Mouse (Mus musculus): ENCODE results near the gene Tbx5. TPM values are rescaled to one million over a fixed set of nuclear protein-coding genes. Genes with fewer than 3 reads are reported as not detected.

Gene Tbx5
- total RNA-seq, 2 experiments from 2014 or later, result 0.18 to 0.22 TPM

- no peak for DNase-seq (ENCODE audit: low spot score in 2 of 2)
Measured at GRCm38 (mm10) chr5:119808713-119809112, 23.8 kb upstream of the Tbx5 start.

DNA sequence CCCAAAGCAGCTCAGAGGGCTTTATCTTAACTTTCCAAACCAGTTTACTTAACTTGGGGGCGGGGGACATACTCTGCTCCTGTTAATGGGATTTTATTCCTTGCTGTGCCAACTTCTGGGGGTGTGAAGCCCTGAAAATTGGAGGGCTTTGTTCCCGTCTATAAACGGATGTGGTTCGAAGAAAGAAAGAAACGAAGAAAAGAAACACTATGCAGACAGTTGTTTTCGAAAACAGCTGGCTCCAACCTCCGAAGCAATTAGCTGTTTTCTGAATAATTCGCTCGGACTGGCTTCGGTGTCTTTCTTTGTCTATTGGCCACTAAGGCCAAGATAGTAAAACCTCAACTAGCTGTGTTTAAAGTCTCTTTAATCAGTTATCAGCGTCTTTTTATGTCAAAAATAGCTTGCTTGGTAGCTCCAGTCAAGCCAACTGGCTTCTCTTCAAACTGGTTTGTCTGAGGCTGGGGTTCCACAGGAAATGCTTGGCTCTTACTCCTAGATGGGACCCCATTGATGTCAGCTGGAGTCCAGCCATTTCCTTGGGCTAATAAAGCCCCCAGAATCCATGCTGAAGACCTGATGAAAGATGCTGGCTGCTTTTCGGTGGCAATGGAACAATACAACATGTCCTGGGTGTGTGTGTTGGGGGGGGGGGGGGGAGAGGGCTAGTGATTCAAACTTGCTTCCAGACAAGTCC is 21.3 kb upstream of the Tbx5 start:
- DNase-seq (ENCODE audit: low spot score in 2 of 2), result no peak

DNA sequence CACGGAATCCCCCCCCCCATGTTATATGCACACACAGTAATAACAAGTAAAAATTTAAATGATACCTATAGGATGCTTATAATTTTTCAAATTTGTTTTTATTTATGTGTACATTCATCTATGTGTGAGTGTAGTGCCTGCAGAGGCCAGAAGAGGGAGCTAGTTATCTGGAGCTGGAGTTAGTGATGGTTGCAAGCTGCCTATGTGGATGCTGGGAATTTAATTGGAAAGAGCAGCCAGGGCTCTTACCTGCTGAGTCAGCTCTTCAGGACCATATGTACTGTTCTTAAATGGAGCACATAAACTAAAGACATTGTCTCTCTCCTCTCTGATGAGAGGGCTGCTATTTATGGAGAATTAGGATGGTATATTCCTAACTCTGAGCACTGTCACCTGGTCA is 17.2 kb upstream of the Tbx5 start:
- no peak for DNase-seq (ENCODE audit: low spot score in 2 of 2)

- DNase-seq (ENCODE audit: low spot score in 2 of 2), result no peak
Measured at GRCm38 (mm10) chr5:119820452-119820851, 12.0 kb upstream of the Tbx5 start.

GRCm38 (mm10) chr5:119821506-119821905 is 11.0 kb upstream of the Tbx5 start:
- DNase-seq (ENCODE audit: low spot score in 2 of 2), result no peak

DNA sequence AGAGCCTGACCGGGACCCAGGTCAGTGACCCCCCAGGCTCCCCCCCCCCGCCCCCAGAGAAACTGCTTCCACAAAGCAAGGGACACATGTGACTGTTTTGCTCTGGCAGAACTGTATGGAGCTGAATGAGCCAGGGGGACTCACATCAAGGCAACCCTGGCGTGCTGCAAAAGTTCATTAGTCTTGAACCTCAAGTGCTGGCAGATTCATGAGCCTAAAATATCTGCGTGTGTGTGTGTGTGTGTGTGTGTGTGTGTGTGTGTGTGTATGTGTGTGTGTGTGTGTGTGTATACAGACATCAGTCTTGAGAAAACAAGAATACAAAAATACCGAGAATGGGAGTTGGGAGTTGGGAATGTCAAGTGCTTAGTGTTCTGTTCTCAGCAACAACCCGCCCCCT is 5.1 kb upstream of the Tbx5 start:
- DNase-seq (ENCODE audit: low spot score in 2 of 2), result no peak

- DNase-seq (ENCODE audit: low spot score in 2 of 2), result no peak
Measured at GRCm38 (mm10) chr5:119830611-119831010, 1.9 kb upstream of the Tbx5 start.

DNA sequence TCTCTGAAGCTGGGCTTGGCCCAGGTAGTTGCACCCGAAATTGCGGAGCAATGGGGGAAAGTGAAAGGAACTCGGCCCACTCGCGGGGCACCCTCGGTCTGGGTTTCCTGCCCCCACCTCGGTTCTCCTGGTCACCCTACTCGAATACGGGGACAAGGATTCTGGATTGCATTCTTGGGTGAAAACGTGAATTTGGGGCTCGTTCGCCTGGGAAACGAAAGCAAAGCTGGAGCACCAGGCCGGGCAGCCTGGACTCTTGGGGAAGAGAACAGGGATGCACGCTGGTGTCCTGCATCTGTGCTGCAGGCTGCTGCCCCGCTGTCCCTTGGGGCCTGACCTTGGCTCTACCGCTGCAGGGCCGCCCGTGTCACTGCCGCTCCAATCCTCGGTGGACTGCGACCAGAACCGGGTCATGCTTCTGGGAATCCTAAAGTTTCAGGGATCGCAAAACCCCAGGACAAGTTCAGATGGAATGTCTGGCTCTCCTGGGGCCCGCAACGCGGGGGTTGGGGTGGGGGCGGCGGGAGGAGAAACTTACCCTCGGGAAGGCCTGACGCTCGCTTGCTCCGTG is 1.2 kb upstream of the Tbx5 start:
- DNase-seq (ENCODE audit: low spot score in 2 of 2), result no peak

DNA sequence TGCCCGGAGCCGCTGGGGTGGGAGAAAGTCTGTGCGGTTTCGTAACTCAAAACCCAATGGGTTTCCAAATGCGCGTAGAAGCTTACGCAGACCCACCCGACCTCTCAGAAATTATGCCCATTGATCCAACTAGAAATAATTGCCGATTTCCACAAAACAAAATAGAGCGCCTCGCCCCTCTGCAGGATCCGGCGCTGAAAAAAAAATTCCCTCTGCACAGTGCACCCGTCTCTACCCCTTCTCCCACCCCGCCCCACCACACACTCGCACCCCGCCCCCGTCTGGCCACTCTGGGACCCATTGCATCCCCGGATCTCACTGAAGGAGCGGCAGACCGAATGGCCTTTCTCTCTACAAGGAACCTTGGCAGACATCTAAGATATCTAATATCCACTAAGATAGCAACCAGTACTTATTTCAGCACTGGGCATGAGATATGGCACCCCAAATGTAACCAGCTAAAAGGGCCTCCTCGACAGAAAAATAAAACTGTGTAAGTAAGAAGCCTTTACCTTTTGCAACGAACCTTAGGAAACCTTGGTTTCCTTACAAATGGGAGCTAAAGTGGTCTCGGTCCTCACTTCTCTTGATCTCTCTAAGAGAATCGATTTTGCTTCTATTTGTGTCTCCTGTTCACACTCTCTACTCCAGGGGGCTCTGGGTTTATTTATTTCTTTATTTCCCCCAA is 533 bp upstream of the Tbx5 start:
- DNase-seq (ENCODE audit: low spot score in 2 of 2), result no peak

DNA sequence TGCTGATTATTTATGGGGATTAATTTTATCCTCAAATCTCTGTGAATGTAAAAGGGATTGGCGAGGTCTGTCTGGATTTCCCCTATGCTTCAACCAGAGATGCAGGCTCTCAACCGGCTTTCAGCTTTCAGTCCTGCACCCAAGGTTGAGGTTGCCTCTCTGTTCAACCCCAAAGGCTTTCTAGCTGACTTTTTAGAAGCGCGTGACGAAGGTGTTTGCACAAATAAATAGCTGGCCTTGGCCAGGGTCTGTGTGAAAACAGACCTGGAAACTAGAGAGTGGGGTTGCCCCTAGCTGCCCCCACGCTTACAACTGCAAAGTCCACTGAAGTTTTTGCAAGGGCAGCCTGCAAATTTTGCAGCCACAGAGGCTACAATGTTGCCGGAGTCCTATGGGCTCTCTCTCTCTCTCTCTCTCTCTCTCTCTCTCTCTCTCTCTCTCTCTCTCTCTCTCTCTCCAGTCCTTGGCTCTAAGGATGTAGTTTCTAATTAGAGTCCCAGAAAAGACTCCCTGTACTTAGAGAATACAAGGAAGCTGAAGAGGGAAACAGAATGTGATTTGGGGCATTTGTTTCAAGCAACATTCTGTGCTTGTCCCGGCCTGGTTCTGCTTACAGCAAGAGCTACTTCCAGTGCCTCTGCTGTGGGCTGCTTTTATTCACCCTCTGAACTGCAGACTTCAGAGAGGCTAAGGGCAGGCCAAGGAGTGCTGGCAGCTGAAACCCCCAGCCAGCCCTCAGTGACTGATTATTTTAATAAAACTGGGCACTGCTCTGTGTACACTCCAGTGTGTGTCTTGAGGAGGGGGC is 959 bp downstream of the Tbx5 start:
- no peak for DNase-seq (ENCODE audit: low spot score in 2 of 2)

GRCm38 (mm10) chr5:119834031-119834403 is 1.5 kb downstream of the Tbx5 start:
- DNase-seq (ENCODE audit: low spot score in 2 of 2), result no peak

DNA sequence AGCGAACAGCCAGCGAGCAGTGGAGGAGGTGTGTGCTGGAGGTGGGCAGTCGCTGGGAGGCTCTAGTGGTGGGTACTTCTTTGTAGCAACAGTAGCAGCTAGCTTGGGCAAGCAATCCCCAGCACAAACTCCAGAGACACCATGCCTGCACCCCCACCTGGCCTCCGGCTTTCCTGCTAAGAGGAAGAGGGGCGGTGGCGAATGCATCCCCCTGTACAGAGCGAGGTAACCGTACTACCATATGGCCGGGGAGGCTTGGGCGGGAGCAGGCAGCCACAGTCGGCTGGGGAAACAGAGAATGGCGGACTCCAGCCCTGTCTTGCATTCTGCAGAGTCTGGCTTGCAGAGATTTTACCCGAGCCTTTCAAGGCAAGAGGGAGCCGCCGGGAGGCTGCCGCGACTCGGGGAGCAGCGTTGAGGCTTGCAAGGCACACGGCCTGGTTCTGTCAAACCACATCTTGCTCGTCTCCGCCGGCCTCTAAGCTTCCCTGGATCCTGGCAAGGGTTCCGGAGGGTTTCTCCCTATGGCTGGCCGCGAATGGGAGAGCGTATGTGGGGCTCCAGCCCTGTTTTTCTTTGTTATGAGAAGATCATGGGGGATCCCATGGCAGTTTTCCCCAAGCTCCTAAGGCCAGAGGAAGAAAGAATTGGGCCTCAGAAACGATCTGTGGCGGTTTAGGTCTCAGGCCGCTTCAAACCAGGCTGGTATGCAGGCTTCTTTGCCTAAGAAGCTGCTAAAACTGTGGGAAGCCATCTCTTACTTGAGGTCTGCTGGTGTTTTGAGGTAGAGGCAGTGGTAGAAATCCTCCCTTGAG is 2.8 kb downstream of the Tbx5 start:
- no peak for DNase-seq (ENCODE audit: low spot score in 2 of 2)

DNA sequence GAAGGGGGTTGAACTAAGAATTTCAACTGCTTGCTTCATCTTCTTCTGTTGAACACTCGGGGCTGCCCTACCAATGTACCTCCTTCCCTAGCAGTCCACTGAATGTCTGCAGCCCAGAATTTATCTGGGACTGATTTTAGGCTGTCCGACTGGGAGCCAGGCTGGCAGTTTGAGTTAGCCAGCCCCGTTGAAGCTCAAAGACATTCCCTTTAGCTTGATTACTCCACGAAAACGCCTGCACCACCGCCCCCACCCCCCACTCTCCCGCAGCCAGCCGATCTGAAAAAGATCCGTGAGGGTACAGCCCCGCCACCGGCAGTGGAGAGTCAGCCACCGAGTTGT is 3.4 kb downstream of the Tbx5 start:
- DNase-seq (ENCODE audit: low spot score in 2 of 2), result no peak

- DNase-seq (ENCODE audit: low spot score in 2 of 2), result no peak
Measured at GRCm38 (mm10) chr5:119836618-119837305, 4.3 kb downstream of the Tbx5 start.

- DNase-seq (ENCODE audit: low spot score in 2 of 2), result no peak
Measured at GRCm38 (mm10) chr5:119837306-119837675, 4.8 kb downstream of the Tbx5 start.

- no peak for DNase-seq (ENCODE audit: low spot score in 2 of 2)
Measured at GRCm38 (mm10) chr5:119837861-119838260, 5.4 kb downstream of the Tbx5 start.

- no peak for DNase-seq (ENCODE audit: low spot score in 2 of 2)
Measured at GRCm38 (mm10) chr5:119838441-119838840, 6.0 kb downstream of the Tbx5 start.

DNA sequence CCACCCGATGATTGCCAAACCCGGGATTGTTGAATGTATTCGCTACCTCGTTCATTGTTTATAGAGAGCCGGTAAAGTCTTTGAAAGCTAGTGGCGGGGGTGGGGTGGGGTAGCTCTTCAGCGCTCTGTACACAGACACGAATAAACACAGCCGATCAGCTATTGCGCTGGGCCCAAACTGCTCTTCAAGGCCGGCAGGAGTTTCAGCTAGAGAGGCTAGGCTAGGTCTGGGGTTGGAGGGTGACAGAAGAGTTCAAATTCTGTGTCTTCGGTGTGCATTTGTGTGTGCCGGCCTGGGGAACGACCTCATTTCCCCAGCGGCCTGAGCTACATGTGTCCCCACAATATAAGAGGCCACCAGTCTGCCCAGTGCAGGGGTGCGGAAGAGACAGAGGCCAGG is 6.7 kb downstream of the Tbx5 start:
- no peak for DNase-seq (ENCODE audit: low spot score in 2 of 2)

DNA sequence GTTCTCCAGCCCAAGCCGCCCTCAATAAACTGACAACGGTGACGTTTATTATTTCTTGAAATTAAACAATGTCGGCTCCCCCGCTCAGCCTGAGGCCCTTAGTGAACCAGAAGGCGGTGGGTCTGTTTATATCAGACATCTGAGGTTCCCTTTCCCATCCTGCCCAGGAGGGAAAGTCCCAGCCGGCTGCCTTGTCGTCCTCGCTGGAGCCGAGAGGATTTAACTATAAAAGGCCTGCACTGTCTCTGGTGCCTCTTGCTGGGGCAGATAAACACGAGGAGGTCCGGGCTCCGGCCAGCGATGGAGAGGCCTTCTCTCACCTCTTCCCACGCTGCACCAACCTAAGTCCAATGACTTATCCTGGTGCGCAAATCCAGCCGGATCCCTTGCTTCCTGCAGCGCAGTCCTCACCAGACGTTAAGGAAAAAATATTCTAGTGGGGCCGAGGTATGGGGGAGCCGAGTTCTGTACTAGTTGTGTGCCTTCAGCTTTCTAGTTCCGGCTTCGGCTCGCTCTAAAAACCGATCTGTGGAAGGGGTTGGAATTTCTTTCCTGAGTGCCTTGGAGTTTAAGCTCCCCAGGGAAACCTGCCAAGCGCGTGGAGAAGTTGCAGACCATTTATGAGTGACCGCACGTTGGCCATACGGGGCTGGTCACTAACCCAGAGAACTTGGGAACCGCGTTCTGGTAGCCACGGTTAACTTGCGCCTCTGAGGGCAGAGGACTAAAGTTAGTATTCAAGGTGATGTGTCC is 7.3 kb downstream of the Tbx5 start:
- DNase-seq (ENCODE audit: low spot score in 2 of 2), result no peak

DNA sequence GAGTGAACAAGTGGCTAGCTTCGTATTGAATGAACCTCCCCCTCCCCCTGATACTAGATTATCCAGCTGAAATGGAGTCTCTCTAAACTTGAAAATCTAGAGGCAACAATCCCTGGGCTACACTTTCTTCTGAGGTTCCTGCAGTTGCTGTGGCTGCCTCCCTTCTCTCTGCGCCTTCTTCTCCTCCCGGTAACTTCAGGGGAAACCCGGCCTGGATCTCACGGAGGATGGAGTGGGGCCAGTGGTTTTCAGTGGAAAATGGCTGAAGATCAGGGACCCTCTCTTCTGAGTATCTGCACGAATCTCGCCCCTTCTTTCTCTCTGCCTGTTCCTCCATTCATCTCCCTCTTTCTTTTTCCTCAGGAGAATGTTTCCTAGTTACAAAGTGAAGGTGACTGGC is 7.9 kb downstream of the Tbx5 start:
- DNase-seq (ENCODE audit: low spot score in 2 of 2), result no peak

Data from gastrocnemius, postnatal 4 days (tissue).